Mouse (Mus musculus) CH12.LX (cell line): ENCODE data around the gene Tufm.

Source experiments
- EP300 ChIP-seq: IDR thresholded peaks from 2 replicates; pipeline ENCODE4 v1.6.1; 2011; ENCODE audit warnings: low read length, improper control_type of control experiment
- MAFK ChIP-seq: IDR thresholded peaks from 2 replicates; pipeline ENCODE4 v1.6.1; 2011; ENCODE audit warnings: low read length, improper control_type of control experiment; ENCODE audit not compliant: insufficient replicate concordance
- USF1 ChIP-seq: IDR thresholded peaks from 2 replicates; pipeline ENCODE4 v1.6.1; 2014; ENCODE audit warnings: low read depth, mild to moderate bottlenecking, inconsistent platforms, low read length, improper control_type of control experiment

DNA sequence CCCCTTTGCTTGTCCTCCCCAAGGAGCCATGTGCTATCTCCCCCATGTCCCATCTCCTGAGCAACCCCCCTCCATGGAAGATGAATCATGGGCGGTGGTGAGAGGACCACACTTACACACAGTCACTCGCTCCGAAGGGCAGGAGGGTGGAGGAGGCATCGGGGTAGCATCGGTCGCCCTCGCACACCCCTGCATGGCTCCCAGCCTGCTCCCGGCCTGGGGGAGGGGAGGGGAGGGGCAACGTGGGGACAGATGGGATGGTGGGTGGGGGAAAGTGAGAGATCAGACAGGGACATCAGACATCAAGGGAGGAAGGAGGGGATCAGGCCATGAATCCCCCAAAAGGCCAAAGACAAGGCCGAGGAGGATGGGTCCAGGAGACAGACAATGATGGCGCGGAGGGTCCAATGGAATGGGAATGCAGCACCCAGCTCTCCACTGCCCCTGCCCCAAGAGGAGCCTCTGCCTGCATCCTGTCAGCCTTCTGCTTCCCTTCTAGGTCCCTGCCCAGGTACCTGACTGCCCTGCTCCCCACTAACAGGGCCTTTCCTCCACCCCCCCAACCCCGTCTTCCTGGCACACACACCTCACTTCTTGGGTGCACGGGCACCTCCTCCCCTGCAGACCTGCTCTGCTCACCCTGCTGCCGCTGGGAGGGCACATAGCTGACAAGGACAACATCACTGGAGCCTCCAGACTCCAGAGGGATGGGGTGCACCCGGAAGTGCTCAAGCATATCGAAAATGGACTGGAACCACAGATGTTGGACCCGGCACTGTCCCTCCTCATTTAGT, 19.1 kb upstream of the Tufm start:
- TF ChIP-seq MAFK (no peak), EP300 (no peak), USF1 (no peak)
